Mouse (Mus musculus) R1 (cell line): ENCODE measurements around the gene Pard3.
A peak's percentile ranks its signal among the peaks of the same experiment; 100 is the strongest.

Source experiments
- DNase-seq: peaks from one replicate; pipeline ENCODE4 v3.0.0-alpha.2; 2018; ENCODE audit warnings: low read depth, low spot score

The Pard3 gene

GRCm38 (mm10) chr8:127284462-127285216 is 220.9 kb downstream of the Pard3 start:
- DNase-seq, result no peak

GRCm38 (mm10) chr8:127287816-127288215 is 224.1 kb downstream of the Pard3 start:
- no peak for DNase-seq

GRCm38 (mm10) chr8:127292307-127292706 is 228.6 kb downstream of the Pard3 start:
- no peak for DNase-seq

GRCm38 (mm10) chr8:127293025-127293729 is 229.5 kb downstream of the Pard3 start:
- no peak for DNase-seq

GRCm38 (mm10) chr8:127294061-127294460 is 230.4 kb downstream of the Pard3 start:
- DNase-seq, result no peak

- peak; percentile 25 for DNase-seq
Measured at GRCm38 (mm10) chr8:127295848-127296247, 232.2 kb downstream of the Pard3 start.

- DNase-seq, result no peak
Measured at GRCm38 (mm10) chr8:127300493-127300892, 236.8 kb downstream of the Pard3 start.

- no peak for DNase-seq
Measured at GRCm38 (mm10) chr8:127302847-127303445, 239.3 kb downstream of the Pard3 start.

- no peak for DNase-seq
Measured at GRCm38 (mm10) chr8:127307026-127307425, 243.3 kb downstream of the Pard3 start.

- DNase-seq, result no peak
Measured at GRCm38 (mm10) chr8:127309363-127309762, 245.7 kb downstream of the Pard3 start.

- no peak for DNase-seq
Measured at GRCm38 (mm10) chr8:127315811-127316210, 252.1 kb downstream of the Pard3 start.

GRCm38 (mm10) chr8:127317914-127318313 is 254.2 kb downstream of the Pard3 start:
- no peak for DNase-seq

- DNase-seq, result no peak
Measured at GRCm38 (mm10) chr8:127318377-127319159, 254.9 kb downstream of the Pard3 start.

- DNase-seq, result no peak
Measured at GRCm38 (mm10) chr8:127320930-127321329, 257.2 kb downstream of the Pard3 start.

- DNase-seq, result no peak
Measured at GRCm38 (mm10) chr8:127323583-127324360, 260.1 kb downstream of the Pard3 start.

GRCm38 (mm10) chr8:127324836-127325570 is 261.3 kb downstream of the Pard3 start:
- DNase-seq, result peak; percentile 39

- no peak for DNase-seq
Measured at GRCm38 (mm10) chr8:127325749-127326148, 262.1 kb downstream of the Pard3 start.

GRCm38 (mm10) chr8:127330258-127331187 is 266.8 kb downstream of the Pard3 start:
- no peak for DNase-seq

GRCm38 (mm10) chr8:127331751-127332150 is 268.1 kb downstream of the Pard3 start:
- peak; percentile 69 for DNase-seq
